In the genomic region with DNA sequence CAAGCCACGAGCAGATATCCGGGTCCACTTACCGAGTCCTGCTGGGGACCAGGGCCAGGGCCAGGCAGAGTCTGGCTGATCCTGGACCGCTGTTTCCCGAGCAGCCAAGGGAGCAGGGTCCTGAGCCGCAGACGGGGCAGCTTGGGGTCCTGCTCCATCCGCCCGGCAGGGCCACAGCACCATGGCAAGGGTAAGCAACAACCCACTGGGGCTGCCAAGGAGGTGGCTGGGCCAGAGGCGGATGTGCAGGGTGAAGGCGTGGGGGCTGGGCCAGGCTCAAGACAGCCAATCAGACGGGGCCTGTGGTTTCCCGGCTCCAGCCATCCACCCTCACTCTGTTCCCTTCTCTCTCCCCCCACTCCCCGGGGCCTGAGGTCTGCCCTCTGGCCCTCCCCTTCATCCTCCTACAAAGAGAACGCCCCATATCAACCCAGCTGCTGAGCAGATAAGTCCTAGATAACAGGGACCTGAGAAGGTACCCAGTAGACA, we compare ENCODE assay signal across 9 mouse cellular contexts. TPM values are rescaled to one million over a fixed set of nuclear protein-coding genes. Genes with fewer than 3 reads are reported as not detected.
A peak's percentile ranks its signal among the peaks of the same experiment; 100 is the strongest.
DNase-seq lines count a peak whose midpoint lies in the region; ATAC-seq and TF ChIP-seq lines count a peak whose summit lies in the region.
"Had no signal": no experiment of that assay in that cellular context is flagged by ENCODE, and none has a peak within 500 bp of the region (broad histone marks: within the 10 kb centered on the region; RNA-seq: fewer than 3 reads in every experiment).

No protein-coding gene starts in this region.

- H3K27me3 ChIP-seq in CH12.LX (replicated peaks): no peaks in the 10 kb centered on the region
- H3K27me3 ChIP-seq in liver, embryonic 15.5 days: no peaks in the 10 kb centered on the region
- H3K27me3 ChIP-seq: neural tube, embryonic 13.5 days had no signal

- TF ChIP-seq RAD21 in CH12.LX (IDR thresholded peaks at IDR 0.05; ENCODE audit: low read depth, low read length): no peak

- H3K4me1 ChIP-seq in CH12.LX (ENCODE audit: control insufficient read depth in 1 of 2, insufficient read depth in 2 of 2): peaks cover 26 to 63% of the 10 kb centered on the region in 2 experiments
- H3K4me1 ChIP-seq in liver, embryonic 15.5 days (replicated peaks): peaks cover 75% of the 10 kb centered on the region
- H3K4me1 ChIP-seq: neural tube, embryonic 13.5 days had no signal

- peak overlapping the region; percentile 83 to 95 (median 85) for H3K4me3 ChIP-seq in CH12.LX (replicated peaks in 1 of 3; ENCODE audit: low read depth in 2 of 3, low read length in 2 of 3, poor library complexity in 1 of 3)
- H3K4me3 ChIP-seq in liver, embryonic 15.5 days (replicated peaks): peak overlapping the region; percentile 73
- H3K4me3 ChIP-seq: neural tube, embryonic 13.5 days had no signal

- no peak for TF ChIP-seq EP300 in CH12.LX (IDR thresholded peaks at IDR 0.05; ENCODE audit: low read length)

- TF ChIP-seq CTCF in CH12.LX (conservative IDR thresholded peaks at IDR 0.05 in 1 of 2, IDR thresholded peaks at IDR 0.05 in 1 of 2; ENCODE audit: low read depth in 2 of 2, low read length in 2 of 2): no peak

- H3K9ac ChIP-seq in CH12.LX (ENCODE audit: insufficient read depth, low read depth): peak overlapping the region; percentile 88
- peak overlapping the region; percentile 72 for H3K9ac ChIP-seq in liver, embryonic 15.5 days
- H3K9ac ChIP-seq: neural tube, embryonic 13.5 days had no signal

- H3K27ac ChIP-seq in CH12.LX (ENCODE audit: insufficient read depth, low read depth): peak overlapping the region; percentile 73
- peak overlapping the region; percentile 98 for H3K27ac ChIP-seq in liver, embryonic 15.5 days (replicated peaks)
- H3K27ac ChIP-seq: neural tube, embryonic 13.5 days had no signal

- dilution Hi-C loops in CH12.LX (cut with MboI; ENCODE audit: extremely low pct_ligation_motif_present, extremely low pct_unique_long_range_greater_than_20kb, low sequenced_read_pairs): no loop called here

- WGBS in liver, embryonic 15.5 days (ENCODE audit: insufficient replicate concordance): 15% methylated on average over 15 of the region's 15 CpGs

- H3K79me2 ChIP-seq in CH12.LX (replicated peaks; ENCODE audit: control insufficient read depth, extremely low read depth, insufficient read depth, poor library complexity, severe bottlenecking): peaks cover 23% of the 10 kb centered on the region

- peak; percentile 84 for TF ChIP-seq POLR2A in CH12.LX (IDR thresholded peaks at IDR 0.05; ENCODE audit: low read depth, low read length)

- peaks cover 30 to 60% of the 10 kb centered on the region in 2 experiments for H3K36me3 ChIP-seq in CH12.LX (replicated peaks in 1 of 2; ENCODE audit: control insufficient read depth in 1 of 2, insufficient read depth in 1 of 2, low read length in 1 of 2)
- H3K36me3 ChIP-seq in liver, embryonic 15.5 days (replicated peaks): peaks cover 40% of the 10 kb centered on the region

- in situ Hi-C loops in CH12.LX (cut with MboI; ENCODE audit: low pct_ligation_motif_present, low pct_unique_long_range_greater_than_20kb, low sequenced_read_pairs): no loop called here

- peak overlapping the region; percentile 59 for H3K4me2 ChIP-seq in CH12.LX (ENCODE audit: insufficient read depth, low read depth, poor library complexity, severe bottlenecking)
- peak overlapping the region; percentile 76 for H3K4me2 ChIP-seq in liver, embryonic 15.5 days
- H3K4me2 ChIP-seq: neural tube, embryonic 13.5 days had no signal

- peak; percentile 74 for ATAC-seq in granulocyte monocyte progenitor cell, adult 5-6 weeks (replicated peaks; ENCODE audit: poor library complexity, severe bottlenecking)
- ATAC-seq in liver, embryonic 15.5 days (ENCODE audit: insufficient read depth): peak; percentile 84

- H3K9me3 ChIP-seq in CH12.LX (replicated peaks; ENCODE audit: low read length): no peaks in the 10 kb centered on the region
- H3K9me3 ChIP-seq in liver, embryonic 15.5 days (replicated peaks): no peaks in the 10 kb centered on the region
- H3K9me3 ChIP-seq: neural tube, embryonic 13.5 days had no signal

- peak; percentile 63 for DNase-seq in cerebellum, adult 9-11 months
- DNase-seq in cerebellum, adult 9-10 months: no peak
- DNase-seq in CH12.LX (ENCODE audit: extremely low read depth): peak; percentile 92
- DNase-seq in spleen, adult 18-20 months: peak; percentile 81 to 82
- no peak for DNase-seq in embryo, embryonic 10 days (ENCODE audit: low spot score)
- DNase-seq in frontal cortex, postnatal 25 days (ENCODE audit: low spot score in 2 of 2): no peak

TF ChIP-seq in CH12.LX, 34 proteins besides CTCF, POLR2A, EP300 and RAD21:
- no peak for TF ChIP-seq JUND (conservative IDR thresholded peaks at IDR 0.05; ENCODE audit: low read depth, low read length)
- TF ChIP-seq CHD1 (IDR thresholded peaks at IDR 0.05; ENCODE audit: low read depth, low read length): no peak
- TF ChIP-seq MAX (IDR thresholded peaks at IDR 0.05; ENCODE audit: low read length): no peak
- no peak for TF ChIP-seq BHLHE40 (IDR thresholded peaks at IDR 0.05; ENCODE audit: low read depth, low read length)
- TF ChIP-seq IRF4 (IDR thresholded peaks at IDR 0.05; ENCODE audit: low read depth, low read length): peak; percentile 20; the same call in 1 of the 2 replicates
- TF ChIP-seq NRF1 (IDR thresholded peaks at IDR 0.05; ENCODE audit: low read depth, low read length): peak; percentile 13; the same call in 1 of the 2 replicates
- TF ChIP-seq TCF12 (IDR thresholded peaks at IDR 0.05; ENCODE audit: low read depth, low read length): peak; percentile 55; the same call in 1 of the 2 replicates
- no peak for TF ChIP-seq RCOR1 (conservative IDR thresholded peaks at IDR 0.05; ENCODE audit: low read depth, low read length)
- peak; percentile 39 for TF ChIP-seq HCFC1 (IDR thresholded peaks at IDR 0.05; ENCODE audit: low read depth, low read length)
- no peak for TF ChIP-seq MEF2A (IDR thresholded peaks at IDR 0.05; ENCODE audit: borderline replicate concordance, low read depth, low read length)
- TF ChIP-seq ELF1 (IDR thresholded peaks at IDR 0.05; ENCODE audit: low read depth, low read length): peak; percentile 64; the same call in 1 of the 2 replicates
- peak; percentile 41; the same call in 1 of the 2 replicates for TF ChIP-seq POLR2AphosphoS2 (IDR thresholded peaks at IDR 0.05; ENCODE audit: low read depth, low read length)
- peak; percentile 21; the same call in 1 of the 2 replicates for TF ChIP-seq MAZ (IDR thresholded peaks at IDR 0.05; ENCODE audit: low read depth, low read length)
- peak; percentile 66 for TF ChIP-seq SIN3A (IDR thresholded peaks at IDR 0.05; ENCODE audit: low read length)
- no peak for TF ChIP-seq E2F4 (IDR thresholded peaks at IDR 0.05; ENCODE audit: insufficient replicate concordance, low read depth, low read length)
- TF ChIP-seq TBP (conservative IDR thresholded peaks at IDR 0.05; ENCODE audit: low read depth, low read length): 0 out of 2 replicates have a peak, but pooled peaks have one; percentile 31
- no peak for TF ChIP-seq GABPA (IDR thresholded peaks at IDR 0.05; ENCODE audit: insufficient replicate concordance, low read depth, low read length)
- TF ChIP-seq MAFK (IDR thresholded peaks at IDR 0.05; ENCODE audit: insufficient replicate concordance, low read length): no peak
- 0 out of 2 replicates have a peak, but pooled peaks have one; percentile 19 for TF ChIP-seq MXI1 (IDR thresholded peaks at IDR 0.05; ENCODE audit: low read depth, low read length)
- peak; percentile 6; the same call in 1 of the 2 replicates for TF ChIP-seq ETS1 (conservative IDR thresholded peaks at IDR 0.05; ENCODE audit: low read depth, low read length)
- TF ChIP-seq ZKSCAN1 (IDR thresholded peaks at IDR 0.05; ENCODE audit: borderline replicate concordance, low read depth, low read length): no peak
- TF ChIP-seq MYC (IDR thresholded peaks at IDR 0.05; ENCODE audit: low read depth, low read length): no peak
- peak; percentile 57; the same call in 1 of the 2 replicates for TF ChIP-seq CHD2 (IDR thresholded peaks at IDR 0.05; ENCODE audit: low read length)
- peak; percentile 55; the same call in 1 of the 2 replicates for TF ChIP-seq ZMIZ1 (IDR thresholded peaks at IDR 0.05; ENCODE audit: low read depth, low read length)
- no peak for TF ChIP-seq USF2 (conservative IDR thresholded peaks at IDR 0.05; ENCODE audit: low read depth, low read length)
- TF ChIP-seq NELFE (IDR thresholded peaks at IDR 0.05; ENCODE audit: low read depth, low read length): peak; percentile 59; the same call in 1 of the 2 replicates
- no peak for TF ChIP-seq ZNF384 (IDR thresholded peaks at IDR 0.05; ENCODE audit: low read depth, low read length)
- no peak for TF ChIP-seq SMC3 (IDR thresholded peaks at IDR 0.05; ENCODE audit: low read depth, low read length)
- TF ChIP-seq PAX5 (IDR thresholded peaks at IDR 0.05; ENCODE audit: low read length): no peak

RNA-seq across cellular contexts. Expression of a gene that starts 14.7 kb away (rescaled TPM):
- total RNA-seq in CH12.LX (2012; rRNA removed) (118 and 130 TPM in 2 replicates), CH12.LX (2014; rRNA removed) (70.4 and 72.5 TPM in 2 replicates)
- polyA plus RNA-seq in CH12.LX (2012; ENCODE audit: insufficient read length, low read depth): 113 and 123 TPM in 2 replicates
- 172 and 174 TPM in 2 replicates for total RNA-seq in granulocyte monocyte progenitor cell, adult 5-6 weeks (2014; fragmentation: Nextera tagmentation)
- total RNA-seq in granulocyte monocyte progenitor cell, adult 5-6 weeks (2017): 148 and 151 TPM in 2 replicates
- 68.0 and 77.2 TPM in 2 replicates for polyA plus RNA-seq in liver, embryonic 15.5 days (2015; fragmentation: Nextera tagmentation; extraction: Ambion mirVana)

Comparison
In these comparisons a context has a peak if more than half of its experiments do, and no peak if none do; other contexts are left out.
1. DNase-seq: peak in cerebellum, adult 9-11 months (single experiment), CH12.LX (single experiment) and spleen, adult 18-20 months (2 of 2); none in cerebellum, adult 9-10 months (single experiment), embryo, embryonic 10 days (single experiment) and frontal cortex, postnatal 25 days (0 of 2).